Mouse (Mus musculus): ENCODE measurements at regions not wholly inside any gene's neighbourhood (a gene's known extent, or its start where the extent isn't known, plus 50 kb on each side); places are given as distances from the start of the nearest gene placed in this dataset.
A peak's percentile ranks its signal among the peaks of the same experiment; 100 is the strongest.

GRCm38 (mm10) chr4:11903861-11904260 lies 77.2 kb downstream of the Gm10604 start:
- intact Hi-C loops (cut with DNase I), result no loop called here
- no peak for DNase-seq

- intact Hi-C loops (cut with DNase I), result no loop called here
- DNase-seq, result no peak
These were observed 77.7 kb downstream of the Gm10604 start for GRCm38 (mm10) chr4:11903401-11903800.

- intact Hi-C loops (cut with DNase I), result loop anchor here (5.0 kb wide), 1 partner anchor 38 kb away; no protein-coding TSS in a partner anchor
- DNase-seq, result peak in 1 of 2 experiments; percentile 26
These were observed 81.0 kb downstream of the Gm10604 start for GRCm38 (mm10) chr4:11899979-11900624.

- intact Hi-C loops (cut with DNase I), result loop anchor here (5.0 kb wide), 1 partner anchor 35 kb away; no protein-coding TSS in a partner anchor
- no peak for DNase-seq
These were observed 83.8 kb downstream of the Gm10604 start for GRCm38 (mm10) chr4:11897231-11897630.

- intact Hi-C loops (cut with DNase I), result loop anchor here (5.0 kb wide), 1 partner anchor 34 kb away; no protein-coding TSS in a partner anchor
- DNase-seq, result peak; percentile 31 to 41
These were observed 84.9 kb downstream of the Gm10604 start for GRCm38 (mm10) chr4:11895857-11896825.

GRCm38 (mm10) chr4:11893560-11894205 lies 87.4 kb downstream of the Gm10604 start:
- intact Hi-C loops (cut with DNase I), result no loop called here
- no peak for DNase-seq

- intact Hi-C loops (cut with DNase I), result no loop called here
These were observed 91.9 kb downstream of the Gm10604 start for GRCm38 (mm10) chr4:11889039-11889600.

GRCm38 (mm10) chr4:11887377-11887776 lies 93.7 kb downstream of the Gm10604 start:
- intact Hi-C loops (cut with DNase I), result no loop called here
- DNase-seq, result no peak

More at GRCm38 (mm10) chr4:11889039-11889600, 91.9 kb downstream of the Gm10604 start:
- DNase-seq, result peak; percentile 53 to 62

GRCm38 (mm10) chr4:11885499-11885898 lies 95.6 kb downstream of the Gm10604 start:
- DNase-seq, result peak in 1 of 2 experiments; percentile 42
- intact Hi-C loops (cut with DNase I), result no loop called here

- intact Hi-C loops (cut with DNase I), result no loop called here
- peak; percentile 16 to 38 for DNase-seq
These were observed 96.2 kb downstream of the Gm10604 start for GRCm38 (mm10) chr4:11884818-11885217.

GRCm38 (mm10) chr4:11883295-11883694 lies 97.8 kb downstream of the Gm10604 start:
- intact Hi-C loops (cut with DNase I), result no loop called here
- no peak for DNase-seq

GRCm38 (mm10) chr4:11882666-11883065 lies 98.4 kb downstream of the Gm10604 start:
- no peak for DNase-seq
- intact Hi-C loops (cut with DNase I), result no loop called here

- intact Hi-C loops (cut with DNase I), result no loop called here
- no peak for DNase-seq
These were observed 102.4 kb downstream of the Gm10604 start for GRCm38 (mm10) chr4:11878638-11879037.

- DNase-seq, result no peak
- intact Hi-C loops (cut with DNase I), result no loop called here
These were observed 103.1 kb downstream of the Gm10604 start for GRCm38 (mm10) chr4:11877945-11878344.

- intact Hi-C loops (cut with DNase I), result no loop called here
- DNase-seq, result no peak
These were observed 105.1 kb downstream of the Gm10604 start for GRCm38 (mm10) chr4:11876009-11876408.

- DNase-seq, result no peak
- intact Hi-C loops (cut with DNase I), result loop anchor here (5.0 kb wide), 1 partner anchor 242 kb away; no protein-coding TSS in a partner anchor
These were observed 106.3 kb downstream of the Gm10604 start for GRCm38 (mm10) chr4:11874586-11875264.

- DNase-seq, result no peak
- intact Hi-C loops (cut with DNase I), result loop anchor here (5.0 kb wide), 1 partner anchor 240 kb away; no protein-coding TSS in a partner anchor
These were observed 109.0 kb downstream of the Gm10604 start for GRCm38 (mm10) chr4:11872036-11872435.

- intact Hi-C loops (cut with DNase I), result loop anchor here (5.0 kb wide), 1 partner anchor 237 kb away; no protein-coding TSS in a partner anchor
- peak; percentile 24 to 39 for DNase-seq
These were observed 111.3 kb downstream of the Gm10604 start for GRCm38 (mm10) chr4:11869721-11870120.

GRCm38 (mm10) chr4:11868565-11868964 lies 112.5 kb downstream of the Gm10604 start:
- intact Hi-C loops (cut with DNase I), result no loop called here
- no peak for DNase-seq

Measured in heart, postnatal 36 days (tissue).